In the genomic region with DNA sequence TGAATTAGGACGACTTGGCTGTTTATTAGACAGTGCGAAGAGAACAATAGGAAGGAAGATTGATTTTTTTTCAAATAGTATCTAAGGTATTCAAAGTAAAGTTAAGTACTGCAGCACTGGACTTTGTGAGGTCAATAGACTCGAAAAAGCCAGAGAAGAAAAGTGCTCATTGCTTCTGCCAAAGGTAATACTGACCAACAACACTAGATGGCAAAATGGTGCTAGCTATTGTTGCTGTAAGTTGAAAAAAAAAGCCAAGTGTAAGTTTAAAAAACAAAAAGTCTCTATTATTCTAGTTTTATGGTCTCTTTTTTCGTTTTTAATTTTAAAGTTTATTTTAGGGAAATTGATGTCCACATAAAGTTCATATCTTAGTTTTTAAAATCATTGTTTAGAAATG, we compare ENCODE assay signal across 9 mouse cellular contexts.
A peak's percentile ranks its signal among the peaks of the same experiment; 100 is the strongest.
DNase-seq lines count a peak whose midpoint lies in the region; ATAC-seq lines count a peak whose summit lies in the region.
"Had no signal": no experiment of that assay in that cellular context is flagged by ENCODE, and none has a peak within 500 bp of the region (broad histone marks: within the 10 kb centered on the region; RNA-seq: fewer than 3 reads in every experiment).

No protein-coding gene starts in this region.

- peak; percentile 26 for DNase-seq in CD4-positive, CD25-positive, alpha-beta regulatory T cell, adult 2 months (ENCODE audit: low read depth, low spot score)
- peak; percentile 3 to 7 for DNase-seq in kidney, adult 8-10 months
- DNase-seq in kidney, adult 11 months = no peak
- DNase-seq in A20 (ENCODE audit: low read depth, low spot score) = peak; percentile 14
- peak; percentile 11 for DNase-seq in embryo, embryonic 11.5 days (ENCODE audit: low read depth, low spot score)
- no peak for DNase-seq in spleen, postnatal 36 days (ENCODE audit: low spot score in 2 of 2)
- DNase-seq in urinary bladder, adult 18-20 months (ENCODE audit: low spot score in 2 of 2) = no peak
- DNase-seq: thymus, adult 2 months had no signal

- no peak for ATAC-seq in CD4-positive, CD25-positive, alpha-beta regulatory T cell, adult 4 months

Comparison
In these comparisons a context has a peak if more than half of its experiments do, and no peak if none do; other contexts are left out.
1. DNase-seq: peak in CD4-positive, CD25-positive, alpha-beta regulatory T cell, adult 2 months (single experiment), kidney, adult 8-10 months (2 of 2), A20 (single experiment) and embryo, embryonic 11.5 days (single experiment); none in kidney, adult 11 months (single experiment), spleen, postnatal 36 days (0 of 2) and urinary bladder, adult 18-20 months (0 of 2).